Mouse (Mus musculus): ENCODE data around the gene Pitpnm2. TPM values are rescaled to one million over a fixed set of nuclear protein-coding genes. Genes with fewer than 3 reads are reported as not detected.

Gene Pitpnm2
- total and polyA plus RNA-seq, 3 experiments: 7.0 to 22.2 TPM; not detected in 1

DNA sequence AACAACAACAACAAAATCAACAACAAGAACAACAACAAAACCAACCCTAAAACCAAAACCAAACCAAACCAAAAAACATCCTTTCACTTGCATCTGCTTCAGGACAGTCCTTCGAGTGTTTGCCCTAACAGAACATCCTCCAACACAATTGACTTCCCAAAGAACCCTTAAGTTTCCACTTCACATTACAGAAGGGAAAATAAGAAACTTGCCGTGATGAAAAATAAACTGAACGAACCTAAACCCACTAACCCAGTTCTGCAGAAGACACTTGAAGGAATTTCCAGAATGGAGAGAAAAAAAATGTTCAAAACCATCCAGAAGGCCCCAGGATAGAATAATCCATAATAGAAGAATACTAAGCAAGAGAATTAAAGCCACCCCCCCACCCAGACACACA, 146.5 kb downstream of the Pitpnm2 start:
- TF ChIP-seq MAFK (IDR thresholded peaks at IDR 0.05; ENCODE audit: borderline replicate concordance, low read depth, low read length) (no peak), CHD2 (IDR thresholded peaks at IDR 0.05; ENCODE audit: low read length) (no peak), E2F4 (IDR thresholded peaks at IDR 0.05; ENCODE audit: borderline replicate concordance, low read depth, low read length) (no peak), ZNF384 (IDR thresholded peaks at IDR 0.05; ENCODE audit: low read depth, low read length) (no peak), ZMIZ1 (IDR thresholded peaks at IDR 0.05; ENCODE audit: low read depth, low read length) (no peak), TBP (IDR thresholded peaks at IDR 0.05; ENCODE audit: low read depth, low read length) (no peak), SMC3 (IDR thresholded peaks at IDR 0.05; ENCODE audit: low read depth, low read length) (no peak; the same call in 1 of the 2 replicates), SIN3A (IDR thresholded peaks at IDR 0.05; ENCODE audit: low read length) (no peak), NRF1 (IDR thresholded peaks at IDR 0.05; ENCODE audit: insufficient read depth, low read depth, low read length, poor library complexity, severe bottlenecking) (no peak), BHLHE40 (IDR thresholded peaks at IDR 0.05; ENCODE audit: borderline replicate concordance, low read depth, low read length) (no peak), KAT2A (conservative IDR thresholded peaks at IDR 0.05; ENCODE audit: low read depth, low read length) (no peak), POLR2A (IDR thresholded peaks at IDR 0.05; ENCODE audit: control insufficient read depth in 1 of 2, insufficient read depth in 1 of 2, low read depth in 1 of 2, low read length in 2 of 2, poor library complexity in 1 of 2) (no peak), RCOR1 (IDR thresholded peaks at IDR 0.05; ENCODE audit: low read depth, low read length) (no peak), GATA1 (IDR thresholded peaks at IDR 0.05; ENCODE audit: low read depth, low read length) (no peak), MXI1 (IDR thresholded peaks at IDR 0.05; ENCODE audit: low read depth, low read length) (no peak), USF1 (IDR thresholded peaks at IDR 0.05; ENCODE audit: low read depth, low read length) (no peak)

DNA sequence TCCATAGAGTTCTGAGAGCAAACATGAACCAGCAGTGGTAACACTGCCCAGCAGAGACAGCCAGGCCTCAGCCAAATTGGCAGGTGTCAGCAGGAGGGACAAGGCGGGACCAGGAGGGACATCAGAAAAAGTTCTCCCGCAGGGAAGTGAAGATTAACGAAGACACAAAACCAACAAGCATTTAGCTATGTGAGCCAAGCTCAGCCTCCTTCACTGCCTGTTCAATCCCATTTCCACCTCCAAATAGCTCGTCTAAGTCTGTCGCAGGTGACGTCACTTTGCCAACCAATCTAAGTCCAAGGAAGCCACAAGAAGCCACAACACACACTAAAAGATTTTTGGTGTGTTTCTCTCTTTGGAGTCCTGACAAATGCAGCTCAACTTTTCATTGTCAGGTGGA, 147.2 kb downstream of the Pitpnm2 start:
- Histone ChIP-seq H3K9me3 (replicated peaks; ENCODE audit: insufficient read depth, low read length) (no peaks in the 10 kb centered on the region), H3K4me3 (ENCODE audit: control insufficient read depth in 1 of 2, insufficient read depth in 1 of 2, low read depth in 2 of 2, low read length in 2 of 2) (no peak overlapping the region), H3K36me3 (ENCODE audit: control insufficient read depth in 1 of 2, insufficient read depth in 2 of 2, low read length in 2 of 2) (no peaks in the 10 kb centered on the region; a peak in 1 of 4 replicates), H3K9ac (ENCODE audit: control insufficient read depth, low read depth, low read length, poor library complexity, severe bottlenecking) (no peak overlapping the region), H3K27me3 (ENCODE audit: control insufficient read depth in 1 of 2, insufficient read depth in 2 of 2, low read length in 2 of 2) (no peaks in the 10 kb centered on the region), H3K27ac (ENCODE audit: control insufficient read depth, low read depth, low read length) (no peak overlapping the region), H3K4me1 (ENCODE audit: control insufficient read depth in 1 of 2, insufficient read depth in 2 of 2, low read length in 2 of 2) (no peaks in the 10 kb centered on the region), H3K79me2 (ENCODE audit: control insufficient read depth, insufficient read depth, low read length, poor library complexity) (no peaks in the 10 kb centered on the region)
- TF ChIP-seq E2F4 (IDR thresholded peaks at IDR 0.05; ENCODE audit: borderline replicate concordance, low read depth, low read length): no peak
- peak; percentile 1; the same call in 1 of the 2 replicates for TF ChIP-seq SMC3 (IDR thresholded peaks at IDR 0.05; ENCODE audit: low read depth, low read length)
- TF ChIP-seq POLR2AphosphoS2 (IDR thresholded peaks at IDR 0.05; ENCODE audit: low read length): 0 out of 2 replicates have a peak, but pooled peaks have one; percentile 64
- TF ChIP-seq MYB (IDR thresholded peaks at IDR 0.05; ENCODE audit: low read depth, low read length): no peak
- 0 out of 2 replicates have a peak, but pooled peaks have one; percentile 22 for TF ChIP-seq MAZ (IDR thresholded peaks at IDR 0.05; ENCODE audit: low read depth, low read length)
- TF ChIP-seq ZMIZ1 (IDR thresholded peaks at IDR 0.05; ENCODE audit: low read depth, low read length): peak; percentile 67
- peak in 1 of 2 experiments; percentile 54; a peak in 2 of 4 replicates for TF ChIP-seq POLR2A (IDR thresholded peaks at IDR 0.05; ENCODE audit: control insufficient read depth in 1 of 2, insufficient read depth in 1 of 2, low read depth in 1 of 2, low read length in 2 of 2, poor library complexity in 1 of 2)
- TF ChIP-seq HCFC1 (IDR thresholded peaks at IDR 0.05; ENCODE audit: low read depth, low read length): no peak
- TF ChIP-seq POLR2AphosphoS5 (IDR thresholded peaks at IDR 0.05; ENCODE audit: borderline replicate concordance, low read depth, low read length): peak; percentile 91
- DNase-seq (ENCODE audit: low read depth, low spot score): peak; percentile 72

More for the DNA sequence above, 146.5 kb downstream of the Pitpnm2 start:
- Histone ChIP-seq H3K4me3 (ENCODE audit: control insufficient read depth in 1 of 2, insufficient read depth in 1 of 2, low read depth in 2 of 2, low read length in 2 of 2) (no peak overlapping the region), H3K36me3 (ENCODE audit: control insufficient read depth in 1 of 2, insufficient read depth in 2 of 2, low read length in 2 of 2) (no peaks in the 10 kb centered on the region; a peak in 1 of 4 replicates), H3K9ac (ENCODE audit: control insufficient read depth, low read depth, low read length, poor library complexity, severe bottlenecking) (no peak overlapping the region), H3K79me2 (ENCODE audit: control insufficient read depth, insufficient read depth, low read length, poor library complexity) (no peaks in the 10 kb centered on the region), H3K27me3 (ENCODE audit: control insufficient read depth in 1 of 2, insufficient read depth in 2 of 2, low read length in 2 of 2) (no peaks in the 10 kb centered on the region), H3K4me1 (ENCODE audit: control insufficient read depth in 1 of 2, insufficient read depth in 2 of 2, low read length in 2 of 2) (no peaks in the 10 kb centered on the region), H3K9me3 (replicated peaks; ENCODE audit: insufficient read depth, low read length) (no peaks in the 10 kb centered on the region), H3K27ac (ENCODE audit: control insufficient read depth, low read depth, low read length) (no peak overlapping the region)
- peak; percentile 67 for DNase-seq (ENCODE audit: low read depth, low spot score)

Measured in MEL (cell line).